Mouse (Mus musculus) forebrain, embryonic 12.5 days (tissue): ENCODE measurements around the gene 1700025C18Rik. TPM values are rescaled to one million over a fixed set of nuclear protein-coding genes. Genes with fewer than 3 reads are reported as not detected.
A peak's percentile ranks its signal among the peaks of the same experiment; 100 is the strongest.

ENCODE experiments used
- ATAC-seq: fragments of 200-750 bp; cut with Nextera tagmentation; 2 replicates; pipeline ENCODE4 v1.8.0; 2017; ENCODE audit warnings: moderate TSS enrichment; ENCODE audit not compliant: low FRiP score
- H3K27ac ChIP-seq: fragments of 300-500 bp; sonication (generic); 2 replicates; pipeline ENCODE4 v1.5.1; 2016; ENCODE audit warnings: mild to moderate bottlenecking
- H3K27me3 ChIP-seq: fragments of 300-500 bp; sonication (generic); 2 replicates; pipeline ENCODE4 v1.6.1; 2016; ENCODE audit warnings: mild to moderate bottlenecking
- H3K36me3 ChIP-seq: fragments of 300-500 bp; sonication (generic); replicated peaks from 2 replicates; pipeline ENCODE4 v1.6.1; 2016; ENCODE audit warnings: mild to moderate bottlenecking
- H3K4me1 ChIP-seq: fragments of 300-500 bp; sonication (generic); 2 replicates; pipeline ENCODE4 v1.6.1; 2016
- H3K4me2 ChIP-seq: fragments of 300-500 bp; sonication (generic); 2 replicates; pipeline ENCODE4 v1.6.1; 2016; ENCODE audit warnings: mild to moderate bottlenecking, moderate library complexity
- H3K4me3 ChIP-seq: fragments of 300-500 bp; sonication (generic); replicated peaks from 2 replicates; pipeline ENCODE4 v1.5.1; 2016; ENCODE audit warnings: mild to moderate bottlenecking
- H3K9ac ChIP-seq: fragments of 300-500 bp; sonication (generic); 2 replicates; pipeline ENCODE4 v1.6.1; 2016; ENCODE audit warnings: mild to moderate bottlenecking
- H3K9me3 ChIP-seq: fragments of 300-500 bp; sonication (generic); 2 replicates; pipeline ENCODE4 v1.6.1; 2016
- WGBS: fragments of 180-500 bp; shearing (Covaris S2); methylation state at CpG from one replicate; pipeline ENCODE4 v1.1.7; 2016; 5-methylcytosine and 5-hydroxymethylcytosine counted together
- polyA plus RNA-seq: library from polyadenylated mRNA; unstranded; fragments of >200 nt; fragmentation: Nextera tagmentation; extraction: Ambion mirVana; gene quantifications from 2 replicates; pipeline ENCODE4 v1.2.1, GENCODE M21; 2016

1700025C18Rik gene
- polyA plus RNA-seq, 1 experiment from 2014 or later: not detected

DNA sequence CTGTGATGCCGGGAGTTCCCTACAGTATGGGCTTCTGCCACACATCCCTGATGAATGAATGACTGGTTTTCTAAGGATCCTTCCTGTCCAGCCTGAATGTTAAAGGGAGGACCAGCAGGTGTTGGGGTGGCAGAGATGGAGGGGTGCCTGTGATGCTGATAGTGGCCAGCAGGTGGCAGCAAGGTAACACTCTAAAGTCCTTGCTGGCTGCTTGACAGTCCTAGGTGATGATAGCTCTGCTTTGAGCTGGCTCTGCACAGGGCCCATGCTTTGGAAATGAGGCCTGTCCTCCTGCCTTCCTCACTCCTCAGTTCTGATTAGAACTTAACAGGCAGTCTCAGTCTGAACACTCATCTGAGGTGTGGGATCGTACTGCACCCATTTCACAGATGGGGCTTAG lies 15.6 kb downstream of the 1700025C18Rik start:
- WGBS: 33% methylated on average over 2 of the region's 2 CpGs
- H3K4me3 ChIP-seq: no peak overlapping the region
- H3K9me3 ChIP-seq: no peaks in the 10 kb centered on the region
- H3K9ac ChIP-seq: no peak overlapping the region
- no peaks in the 10 kb centered on the region for H3K36me3 ChIP-seq
- no peak overlapping the region for H3K27ac ChIP-seq
- no peak overlapping the region for H3K4me2 ChIP-seq
- peak; percentile 45 for ATAC-seq
- H3K4me1 ChIP-seq: peaks cover 45% of the 10 kb centered on the region
- peaks cover 82% of the 10 kb centered on the region for H3K27me3 ChIP-seq

GRCm38 (mm10) chr2:165074081-165074884 lies 16.3 kb downstream of the 1700025C18Rik start:
- no peak overlapping the region for H3K27ac ChIP-seq
- H3K36me3 ChIP-seq: no peaks in the 10 kb centered on the region
- H3K27me3 ChIP-seq: peaks cover 76% of the 10 kb centered on the region
- H3K4me1 ChIP-seq: peaks cover 44% of the 10 kb centered on the region
- H3K9ac ChIP-seq: no peak overlapping the region
- no peak for ATAC-seq
- H3K4me3 ChIP-seq: no peak overlapping the region
- no peak overlapping the region for H3K4me2 ChIP-seq
- no peaks in the 10 kb centered on the region for H3K9me3 ChIP-seq
- 54% methylated on average over 11 of the region's 11 CpGs for WGBS

DNA sequence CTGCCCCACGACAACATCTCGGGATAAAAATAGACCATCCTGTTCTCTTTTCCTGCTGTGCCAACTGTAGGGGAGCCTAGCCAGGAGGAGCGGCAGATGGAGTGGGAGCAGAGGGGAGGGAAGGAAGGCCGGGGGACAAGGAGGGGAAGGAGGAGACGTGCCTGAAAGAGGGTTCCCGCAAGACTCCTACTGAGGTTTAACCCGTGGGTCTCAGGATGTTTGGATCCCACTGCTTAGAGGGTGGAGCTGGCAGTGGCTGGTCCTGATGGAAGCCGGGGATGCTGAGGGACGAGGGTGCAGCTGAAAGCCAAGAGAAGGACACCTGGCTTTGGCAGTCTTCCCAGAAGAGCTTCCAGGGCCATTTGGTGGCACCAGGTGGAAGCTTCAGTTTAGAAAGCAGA lies 17.2 kb downstream of the 1700025C18Rik start:
- H3K9me3 ChIP-seq: no peaks in the 10 kb centered on the region
- H3K4me1 ChIP-seq: peaks cover 35% of the 10 kb centered on the region
- H3K27me3 ChIP-seq: peaks cover 74% of the 10 kb centered on the region
- ATAC-seq: no peak
- no peaks in the 10 kb centered on the region for H3K36me3 ChIP-seq
- H3K4me3 ChIP-seq: no peak overlapping the region
- H3K4me2 ChIP-seq: no peak overlapping the region
- 36% methylated on average over 9 of the region's 9 CpGs for WGBS
- H3K27ac ChIP-seq: no peak overlapping the region
- 0 out of 2 replicates have a peak overlapping the region, but pooled peaks have one; percentile 7 for H3K9ac ChIP-seq

DNA sequence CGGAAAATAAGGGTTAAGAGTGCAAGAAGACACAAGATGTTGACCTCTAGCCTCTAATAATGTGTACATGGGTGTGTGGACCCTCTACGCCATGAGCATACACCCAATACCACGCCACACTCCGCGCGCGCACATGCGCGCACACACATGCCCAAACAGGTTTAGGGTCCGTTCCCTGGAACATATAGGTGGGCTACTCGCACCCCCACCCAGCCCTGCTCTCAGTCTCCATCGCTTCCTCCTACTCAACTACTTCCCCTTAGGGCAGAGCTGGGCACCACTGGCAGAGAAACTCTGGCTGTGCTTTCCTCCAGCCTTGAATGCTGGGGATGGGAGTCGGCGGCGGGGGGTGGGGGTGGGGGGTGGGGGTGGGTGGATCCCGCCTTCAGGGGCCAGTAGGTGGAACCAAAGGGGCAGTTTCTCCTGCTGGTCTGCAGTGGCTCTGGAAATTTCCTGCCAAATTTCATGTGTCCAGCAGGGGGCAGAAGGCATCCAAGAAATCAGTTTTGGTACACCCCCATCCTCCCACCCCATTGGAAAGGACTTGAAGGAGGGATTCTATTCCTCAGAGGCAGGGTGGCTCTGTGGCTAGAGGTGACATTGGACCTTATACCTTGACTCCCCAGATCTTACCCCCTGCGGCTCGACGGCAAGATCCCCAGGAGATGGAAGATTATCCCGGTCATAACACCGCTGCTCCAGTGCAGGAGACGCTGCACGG lies 20.3 kb downstream of the 1700025C18Rik start:
- peak overlapping the region; percentile 42 for H3K4me2 ChIP-seq
- no peak overlapping the region for H3K27ac ChIP-seq
- peak overlapping the region; percentile 14; the same call in 1 of the 2 replicates for H3K4me3 ChIP-seq
- peak; percentile 57 for ATAC-seq
- 0 out of 2 replicates have a peak overlapping the region, but pooled peaks have one; percentile 25 for H3K9ac ChIP-seq
- H3K27me3 ChIP-seq: peaks cover 52% of the 10 kb centered on the region
- no peaks in the 10 kb centered on the region for H3K9me3 ChIP-seq
- peaks cover 6% of the 10 kb centered on the region for H3K4me1 ChIP-seq
- no peaks in the 10 kb centered on the region for H3K36me3 ChIP-seq
- WGBS: 24% methylated on average over 23 of the region's 23 CpGs

- no peak overlapping the region for H3K27ac ChIP-seq
- no peaks in the 10 kb centered on the region for H3K9me3 ChIP-seq
- H3K9ac ChIP-seq: no peak overlapping the region
- H3K4me3 ChIP-seq: no peak overlapping the region
- H3K4me2 ChIP-seq: no peak overlapping the region
- WGBS: 81% methylated on average over 2 of the region's 2 CpGs
- H3K27me3 ChIP-seq: peaks cover 39% of the 10 kb centered on the region
- no peaks in the 10 kb centered on the region for H3K36me3 ChIP-seq
- no peak for ATAC-seq
- peaks cover 6% of the 10 kb centered on the region for H3K4me1 ChIP-seq
These were observed 21.7 kb downstream of the 1700025C18Rik start for GRCm38 (mm10) chr2:165068806-165069205.

- 72% methylated on average over 7 of the region's 7 CpGs for WGBS
- Histone ChIP-seq H3K27me3 (peaks cover 8% of the 10 kb centered on the region; the same call in 1 of the 2 replicates), H3K36me3 (no peaks in the 10 kb centered on the region), H3K4me2 (no peak overlapping the region), H3K9me3 (no peaks in the 10 kb centered on the region), H3K27ac (no peak overlapping the region), H3K9ac (no peak overlapping the region), H3K4me1 (no peaks in the 10 kb centered on the region), H3K4me3 (no peak overlapping the region)
- no peak for ATAC-seq
These were observed 26.1 kb downstream of the 1700025C18Rik start for GRCm38 (mm10) chr2:165064489-165064888.

DNA sequence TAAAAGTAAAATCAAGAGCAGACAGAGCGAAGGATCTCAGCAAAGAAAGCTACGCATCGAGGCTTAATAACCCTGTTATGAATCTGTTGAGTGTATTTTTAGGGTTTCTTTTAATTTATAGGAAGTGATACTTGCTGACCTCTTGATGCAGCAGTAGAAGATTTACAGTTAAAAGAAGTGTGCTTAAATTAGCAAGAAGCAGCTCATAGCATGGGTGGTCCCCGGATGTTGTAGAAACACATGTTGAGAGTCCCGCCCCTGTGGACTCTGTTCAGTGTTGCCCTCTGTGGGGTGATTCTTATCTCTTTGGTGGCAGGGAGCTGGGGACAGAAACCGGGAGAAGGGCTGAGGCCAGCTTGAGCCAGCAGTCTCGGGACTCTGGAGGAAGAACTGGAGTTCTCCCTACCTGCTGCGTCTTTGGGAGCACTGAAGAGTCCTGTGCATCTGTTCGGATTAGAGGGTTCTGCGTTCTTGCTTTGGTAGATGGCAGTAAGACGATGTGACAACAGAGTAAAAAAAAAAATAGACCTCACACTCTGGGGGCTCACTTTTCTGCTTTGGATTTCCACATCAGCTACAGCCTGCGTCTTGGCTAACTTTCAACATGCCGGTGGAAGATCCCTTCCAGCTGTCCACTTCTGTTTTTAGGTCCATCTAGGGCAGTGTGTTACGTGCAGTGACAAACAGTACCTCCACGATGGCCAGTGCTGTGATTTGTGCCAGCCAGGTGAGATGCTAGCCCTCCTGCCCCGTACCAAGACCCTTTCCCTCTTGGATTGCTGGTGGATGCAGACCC lies 28.7 kb downstream of the 1700025C18Rik start:
- no peak overlapping the region for H3K27ac ChIP-seq
- H3K27me3 ChIP-seq: peaks cover 4% of the 10 kb centered on the region
- no peaks in the 10 kb centered on the region for H3K4me1 ChIP-seq
- no peak overlapping the region for H3K4me2 ChIP-seq
- no peak overlapping the region for H3K9ac ChIP-seq
- no peaks in the 10 kb centered on the region for H3K36me3 ChIP-seq
- H3K4me3 ChIP-seq: no peak overlapping the region
- no peaks in the 10 kb centered on the region for H3K9me3 ChIP-seq
- WGBS: 85% methylated on average over 16 of the region's 16 CpGs
- no peak for ATAC-seq

DNA sequence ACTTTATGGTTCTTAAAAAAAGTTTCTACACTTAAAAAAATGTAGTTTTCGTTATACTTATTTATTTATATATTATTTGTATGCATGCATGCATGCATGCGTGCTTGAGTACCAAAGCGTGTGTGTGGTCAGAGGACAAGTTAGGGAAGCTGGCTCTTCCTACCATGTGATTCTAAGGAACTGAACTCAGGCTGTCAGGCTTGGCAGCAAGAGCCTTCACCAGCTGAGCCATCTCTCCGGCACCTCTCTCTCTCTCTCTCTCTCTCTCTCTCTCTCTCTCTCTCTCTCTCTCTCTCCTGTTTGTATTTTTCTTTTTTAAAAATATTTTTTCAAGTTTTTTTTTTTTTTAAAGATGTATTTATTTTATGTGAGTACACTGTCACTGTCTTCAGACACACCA lies 30.6 kb downstream of the 1700025C18Rik start:
- WGBS: 96% methylated on average over 4 of the region's 4 CpGs
- Histone ChIP-seq H3K9me3 (no peaks in the 10 kb centered on the region), H3K27ac (no peak overlapping the region), H3K9ac (no peak overlapping the region), H3K36me3 (no peaks in the 10 kb centered on the region), H3K27me3 (peaks cover 23% of the 10 kb centered on the region), H3K4me3 (no peak overlapping the region), H3K4me2 (no peak overlapping the region), H3K4me1 (peaks cover 10% of the 10 kb centered on the region)
- no peak for ATAC-seq

DNA sequence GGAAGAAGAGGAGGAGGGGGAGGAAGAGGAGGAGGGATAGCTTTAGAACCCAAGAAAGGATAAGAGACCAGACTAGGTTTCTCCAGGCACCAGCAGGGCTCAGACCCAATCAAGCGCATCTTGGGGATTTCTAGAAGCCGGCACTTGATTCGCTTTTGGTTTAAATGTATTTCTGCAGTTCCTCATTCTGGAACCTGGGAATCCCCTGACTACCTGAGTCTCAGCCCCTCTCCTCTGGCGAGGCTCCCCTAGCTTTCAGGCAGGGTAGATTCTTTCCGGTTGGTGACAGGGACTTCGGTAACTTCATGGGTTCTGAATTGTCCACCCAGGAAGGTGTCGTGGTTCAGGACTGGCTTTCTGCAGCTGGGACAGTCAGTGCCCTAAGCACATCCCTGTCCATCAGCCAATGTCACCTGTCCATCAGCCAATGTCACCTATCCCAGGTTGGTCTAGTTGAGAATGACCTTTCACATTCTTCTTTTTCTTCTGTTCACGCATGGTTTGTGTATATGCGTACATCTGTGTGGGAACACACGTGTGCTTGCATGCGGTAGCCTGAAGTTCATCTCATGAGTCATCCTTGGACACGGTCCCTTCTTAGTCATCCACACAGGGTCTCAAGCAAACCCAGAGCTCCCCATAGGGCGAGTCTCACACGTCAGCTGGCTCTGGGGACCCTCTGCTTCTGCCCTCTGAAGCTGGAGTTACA lies 34.0 kb downstream of the 1700025C18Rik start:
- Histone ChIP-seq H3K4me1 (peaks cover 17% of the 10 kb centered on the region), H3K4me2 (no peak overlapping the region), H3K9me3 (no peaks in the 10 kb centered on the region), H3K9ac (no peak overlapping the region), H3K27me3 (peaks cover 37% of the 10 kb centered on the region), H3K36me3 (no peaks in the 10 kb centered on the region), H3K27ac (no peak overlapping the region), H3K4me3 (no peak overlapping the region)
- no peak for ATAC-seq
- WGBS: 76% methylated on average over 14 of the region's 14 CpGs

GRCm38 (mm10) chr2:165055905-165056304 lies 34.6 kb downstream of the 1700025C18Rik start:
- Histone ChIP-seq H3K4me3 (0 out of 2 replicates have a peak overlapping the region, but pooled peaks have one; percentile 2), H3K36me3 (no peaks in the 10 kb centered on the region), H3K4me1 (peaks cover 23% of the 10 kb centered on the region), H3K4me2 (peak overlapping the region; percentile 38), H3K9me3 (no peaks in the 10 kb centered on the region), H3K27ac (no peak overlapping the region), H3K9ac (no peak overlapping the region), H3K27me3 (peaks cover 37% of the 10 kb centered on the region)
- 14% methylated on average over 7 of the region's 7 CpGs for WGBS
- no peak for ATAC-seq

DNA sequence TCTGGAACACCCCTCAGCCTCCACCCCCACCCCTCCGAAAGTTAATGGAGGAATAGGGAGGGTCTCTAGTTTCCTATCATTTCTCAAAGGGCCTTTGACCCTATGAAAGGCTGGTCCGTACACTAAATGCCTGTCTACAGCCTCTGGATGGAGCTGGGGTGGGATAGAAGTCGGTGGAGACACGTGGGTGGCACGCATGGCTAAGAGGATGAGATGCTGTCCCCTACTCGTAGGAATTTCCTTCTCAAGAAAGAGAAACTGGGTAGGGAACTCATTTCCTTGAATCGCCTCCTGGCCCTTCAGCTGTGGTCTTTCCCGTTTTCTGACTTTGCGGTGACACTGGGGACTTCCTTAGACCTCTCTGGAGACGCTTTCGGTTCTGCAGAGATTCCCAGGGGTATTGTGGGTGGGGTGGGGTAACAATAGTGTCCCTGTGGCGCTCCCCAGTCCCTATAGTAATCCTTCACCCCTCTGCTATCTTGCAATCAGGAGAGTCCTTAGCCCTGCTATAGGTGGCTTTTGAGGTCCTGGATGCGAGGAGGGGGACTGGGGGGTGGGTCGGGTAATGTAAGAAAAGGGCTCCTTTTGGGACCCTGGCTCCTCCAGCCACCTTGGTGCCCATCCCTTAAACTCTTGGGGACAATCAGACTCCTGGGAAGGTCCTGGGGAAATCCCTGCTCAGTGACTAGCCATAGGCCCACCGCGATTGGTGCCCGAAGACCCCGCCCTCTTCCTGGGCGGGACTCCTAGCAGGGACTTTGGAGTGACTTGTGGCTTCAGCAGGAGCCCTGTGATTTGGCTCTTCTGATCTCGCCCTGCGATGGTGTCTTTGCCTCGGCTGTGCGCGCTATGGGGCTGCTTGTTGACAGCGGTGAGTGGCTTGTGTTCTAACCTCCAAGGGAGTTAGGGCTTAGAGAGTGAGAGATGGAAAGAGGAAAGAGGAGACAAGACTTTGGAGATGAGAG lies 35.4 kb downstream of the 1700025C18Rik start, which contains the start of gene Cd40:
Cd40 (plus strand) TSS at position 740 of the 965 bp plus-strand sequence.
- ATAC-seq: peak; percentile 30; the same call in 1 of the 2 replicates
- no peak within 1 kb of the TSS for H3K27ac ChIP-seq
- 11% methylated on average over 25 of the region's 25 CpGs for WGBS

More for the DNA sequence above, 35.4 kb downstream of the 1700025C18Rik start, which contains the start of gene Cd40:
- Histone ChIP-seq H3K9me3 (no peaks in the 10 kb centered on the region), H3K4me2 (peak within 1 kb of the TSS; percentile 38), H3K9ac (no peak within 1 kb of the TSS), H3K4me1 (peaks cover 27% of the 10 kb centered on the region), H3K4me3 (0 out of 2 replicates have a peak within 1 kb of the TSS, but pooled peaks have one; percentile 2), H3K27me3 (peaks cover 37% of the 10 kb centered on the region), H3K36me3 (no peaks in the 10 kb centered on the region)
